Mouse (Mus musculus) myocyte (in vitro differentiated cells): Measurements from ENCODE around the gene Pde6c.

Experiments
- MAX ChIP-seq: IDR thresholded peaks from one replicate; pipeline ENCODE4 v1.6.1; 2011; ENCODE audit warnings: low read depth, mild to moderate bottlenecking, control low read depth
- MYOD1 ChIP-seq, 3 experiments: IDR thresholded peaks; one replicate each; pipeline ENCODE4 v1.6.1; 2011; ENCODE audit warnings: control low read depth in 2 of 3, low read depth in 2 of 3, mild to moderate bottlenecking in 2 of 3, moderate library complexity in 1 of 3; ENCODE audit not compliant: insufficient read length in 2 of 3, control insufficient read depth in 1 of 3
- POLR2A ChIP-seq: IDR thresholded peaks from one replicate; pipeline ENCODE4 v1.6.1; 2011; ENCODE audit warnings: low read depth, mild to moderate bottlenecking, control low read depth, moderate library complexity; ENCODE audit not compliant: insufficient read length
- POLR2AphosphoS2 ChIP-seq: IDR thresholded peaks from one replicate; pipeline ENCODE4 v1.6.1; 2011; ENCODE audit warnings: low read depth, control low read depth; ENCODE audit not compliant: insufficient read length
- REST ChIP-seq: IDR thresholded peaks from one replicate; pipeline ENCODE4 v1.6.1; 2011; ENCODE audit warnings: mild to moderate bottlenecking, control low read depth, moderate library complexity; ENCODE audit not compliant: insufficient read depth, insufficient read length
- SRF ChIP-seq: IDR thresholded peaks from one replicate; pipeline ENCODE4 v1.6.1; 2011; ENCODE audit warnings: low read depth; ENCODE audit not compliant: control insufficient read depth, insufficient read length
- TCF12 ChIP-seq: IDR thresholded peaks from one replicate; pipeline ENCODE4 v1.6.1; 2011; ENCODE audit warnings: mild to moderate bottlenecking, control low read depth; ENCODE audit not compliant: poor library complexity, insufficient read depth, severe bottlenecking
- TCF3 ChIP-seq: IDR thresholded peaks from one replicate; pipeline ENCODE4 v1.6.1; 2011; ENCODE audit warnings: low read depth, control low read depth; ENCODE audit not compliant: insufficient read length
- USF1 ChIP-seq: IDR thresholded peaks from one replicate; pipeline ENCODE4 v1.6.1; 2011; ENCODE audit warnings: low read depth, mild to moderate bottlenecking, control low read depth, moderate library complexity

DNA sequence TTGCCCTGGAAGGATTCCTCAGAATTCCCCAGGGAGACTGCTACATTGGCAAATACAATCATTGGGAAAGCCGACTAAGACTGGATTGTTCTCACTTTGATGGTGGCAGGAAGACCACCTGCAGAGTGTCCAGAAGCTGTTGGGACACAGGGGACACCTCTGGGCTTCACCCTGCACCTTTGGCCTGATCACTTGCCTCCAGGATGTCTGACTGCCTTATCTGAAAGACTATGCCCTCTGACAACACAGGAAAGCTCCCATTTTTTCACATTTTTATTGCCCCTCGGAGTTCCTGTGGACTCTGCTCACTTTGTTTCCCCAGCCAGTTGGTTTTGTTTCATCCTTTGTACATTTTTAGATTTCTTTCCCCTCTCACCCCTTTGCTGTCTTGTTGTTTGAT, 32.1 kb downstream of the Pde6c start:
- TF ChIP-seq POLR2A: no peak
- no peak for TF ChIP-seq REST
- TF ChIP-seq MAX: no peak
- TF ChIP-seq SRF: no peak
- no peak for TF ChIP-seq TCF12
- no peak for TF ChIP-seq TCF3
- TF ChIP-seq POLR2AphosphoS2: no peak
- TF ChIP-seq USF1: no peak
- TF ChIP-seq MYOD1 (IDR thresholded peaks at IDR 0.05; ENCODE audit: control insufficient read depth in 1 of 3, insufficient read length in 2 of 3, low read depth in 2 of 3): no peak
